Mouse (Mus musculus): ENCODE measurements at regions not wholly inside any gene's neighbourhood (a gene's known extent, or its start where the extent isn't known, plus 50 kb on each side); places are given as distances from the start of the nearest gene placed in this dataset.

- DNase-seq, result no peak
Measured at GRCm38 (mm10) chr2:149725932-149726331, 103.1 kb upstream of the Syndig1 start.

GRCm38 (mm10) chr2:149737837-149738236, 91.2 kb upstream of the Syndig1 start:
- no peak for DNase-seq

GRCm38 (mm10) chr2:149739886-149740285, 89.1 kb upstream of the Syndig1 start:
- no peak for DNase-seq

GRCm38 (mm10) chr2:149742661-149743060, 86.3 kb upstream of the Syndig1 start:
- no peak for DNase-seq

GRCm38 (mm10) chr2:149748240-149748822, 80.7 kb upstream of the Syndig1 start:
- no peak for DNase-seq

- peak; percentile 50 for DNase-seq
Measured at GRCm38 (mm10) chr2:149759151-149759550, 69.9 kb upstream of the Syndig1 start.

- no peak for DNase-seq
Measured at GRCm38 (mm10) chr2:149763864-149764263, 65.1 kb upstream of the Syndig1 start.

GRCm38 (mm10) chr2:149768027-149768426, 61.0 kb upstream of the Syndig1 start:
- DNase-seq, result no peak

- no peak for DNase-seq
Measured at GRCm38 (mm10) chr2:149768551-149768950, 60.5 kb upstream of the Syndig1 start.

- no peak for DNase-seq
Measured at GRCm38 (mm10) chr2:149777316-149777715, 51.7 kb upstream of the Syndig1 start.

Data from adrenal gland, postnatal 14 days (tissue).